Comparison of ENCODE assay signal across 9 mouse cellular contexts in genomic region chr4:43407071-43407920, GRCm38 (mm10). TPM values are rescaled to one million over a fixed set of nuclear protein-coding genes. Genes with fewer than 3 reads are reported as not detected.
A peak's percentile ranks its signal among the peaks of the same experiment; 100 is the strongest.
DNase-seq lines count a peak whose midpoint lies in the region; ATAC-seq lines count a peak whose summit lies in the region.
"Had no signal": no experiment of that assay in that cellular context is flagged by ENCODE, and none has a peak within 500 bp of the region (broad histone marks: within the 10 kb centered on the region; RNA-seq: fewer than 3 reads in every experiment).

No protein-coding gene starts in this region.

- peak; percentile 24; the same call in 1 of the 2 replicates for ATAC-seq in frontal cortex, adult (ENCODE audit: low TSS enrichment)
- ATAC-seq in neural tube, embryonic 11.5 days (ENCODE audit: insufficient read depth, low FRiP score, low TSS enrichment) = 0 out of 2 replicates have a peak, but pooled peaks have one; percentile 33
- ATAC-seq in liver, embryonic 12.5 days = no peak
- ATAC-seq in erythroid progenitor cell, adult 5-6 weeks (replicated peaks; ENCODE audit: low FRiP score, poor library complexity, severe bottlenecking) = no peak

- no peaks in the 10 kb centered on the region for H3K9me3 ChIP-seq in neural tube, embryonic 11.5 days (ENCODE audit: control insufficient read depth, low read length)
- no peaks in the 10 kb centered on the region for H3K9me3 ChIP-seq in liver, embryonic 12.5 days (replicated peaks)

- H3K27ac ChIP-seq in neural tube, embryonic 11.5 days (ENCODE audit: low read depth, low read length) = peak overlapping the region; percentile 76
- no peak overlapping the region for H3K27ac ChIP-seq in liver, embryonic 12.5 days

- peaks cover 7% of the 10 kb centered on the region; the same call in 1 of the 2 replicates for H3K4me1 ChIP-seq in neural tube, embryonic 11.5 days (ENCODE audit: control insufficient read depth, insufficient read depth, low read length)
- H3K4me1 ChIP-seq in liver, embryonic 12.5 days = 0 out of 2 replicates have a peak, but pooled peaks cover 5% of the 10 kb centered on the region

- no peaks in the 10 kb centered on the region for H3K27me3 ChIP-seq in neural tube, embryonic 11.5 days (ENCODE audit: control insufficient read depth, insufficient read depth, low read length)
- peaks cover 40% of the 10 kb centered on the region for H3K27me3 ChIP-seq in liver, embryonic 12.5 days (replicated peaks)

- no peak for DNase-seq in frontal cortex, postnatal 10 days (ENCODE audit: low spot score in 2 of 2)
- DNase-seq in neural tube, embryonic 11.5 days (ENCODE audit: low spot score) = peak; percentile 29
- no peak for DNase-seq in neural tube, embryonic 10.5 days (ENCODE audit: extremely low spot score, low spot score)
- DNase-seq in embryo, embryonic 9.5 days (ENCODE audit: extremely low spot score) = no peak
- no peak for DNase-seq in embryo, embryonic 11 days

- peak overlapping the region; percentile 80 for H3K9ac ChIP-seq in neural tube, embryonic 11.5 days (ENCODE audit: low read length)
- no peak overlapping the region for H3K9ac ChIP-seq in liver, embryonic 12.5 days

- H3K4me2 ChIP-seq in neural tube, embryonic 11.5 days (ENCODE audit: low read depth) = peak overlapping the region; percentile 63
- peak overlapping the region; percentile 49; the same call in 1 of the 2 replicates for H3K4me2 ChIP-seq in liver, embryonic 12.5 days

- 67% methylated on average over 12 of the region's 12 CpGs for WGBS in neural tube, embryonic 11.5 days
- whole genome bisulfite sequencing in liver, embryonic 12.5 days (ENCODE audit: insufficient replicate concordance) = 51% methylated on average over 12 of the region's 12 CpGs

- peak overlapping the region; percentile 44 for H3K4me3 ChIP-seq in neural tube, embryonic 11.5 days (ENCODE audit: low read depth, low read length)
- peak overlapping the region; percentile 25; the same call in 1 of the 2 replicates for H3K4me3 ChIP-seq in liver, embryonic 12.5 days

- H3K36me3 ChIP-seq in neural tube, embryonic 11.5 days (ENCODE audit: control insufficient read depth, insufficient read depth, low read length) = no peaks in the 10 kb centered on the region
- no peaks in the 10 kb centered on the region for H3K36me3 ChIP-seq in liver, embryonic 12.5 days

RNA-seq across cellular contexts. Expression of gene Fam166b, which starts 21.6 kb away (rescaled TPM):
- polyA plus RNA-seq in neural tube, embryonic 11.5 days (2014; fragmentation: Nextera tagmentation; extraction: Ambion mirVana) = 0.20 TPM in 1 of 2 replicates, not detected in the other
- not detected in 2 replicates for polyA plus RNA-seq in liver, embryonic 12.5 days (2016; fragmentation: Nextera tagmentation; extraction: Ambion mirVana)
- not detected in 2 replicates for total RNA-seq in erythroid progenitor cell, adult 5-6 weeks (2015; ENCODE audit: low replicate concordance)
- not detected in 2 replicates for total RNA-seq in erythroid progenitor cell, adult 5-6 weeks (2017; ENCODE audit: low replicate concordance)
- total RNA-seq: hematopoietic stem cell, adult 5-6 weeks had no signal

RNA-seq across cellular contexts. Expression of gene Rusc2, which starts 25.5 kb away (rescaled TPM):
- 17.9 and 20.0 TPM in 2 replicates for polyA plus RNA-seq in neural tube, embryonic 11.5 days (2014; fragmentation: Nextera tagmentation; extraction: Ambion mirVana)
- polyA plus RNA-seq in liver, embryonic 12.5 days (2016; fragmentation: Nextera tagmentation; extraction: Ambion mirVana) = 1.7 and 1.9 TPM in 2 replicates
- total RNA-seq in erythroid progenitor cell, adult 5-6 weeks (2015; ENCODE audit: low replicate concordance) = not detected in 2 replicates
- total RNA-seq in erythroid progenitor cell, adult 5-6 weeks (2017; ENCODE audit: low replicate concordance) = not detected in 2 replicates

RNA-seq across cellular contexts. Expression of gene Tesk1, which starts 34.4 kb away (rescaled TPM):
- 8.6 and 9.5 TPM in 2 replicates for polyA plus RNA-seq in neural tube, embryonic 11.5 days (2014; fragmentation: Nextera tagmentation; extraction: Ambion mirVana)
- polyA plus RNA-seq in liver, embryonic 12.5 days (2016; fragmentation: Nextera tagmentation; extraction: Ambion mirVana) = 2.8 and 3.2 TPM in 2 replicates
- total RNA-seq in erythroid progenitor cell, adult 5-6 weeks (2015; ENCODE audit: low replicate concordance) = 0.84 and 2.5 TPM in 2 replicates
- 0.23 and 0.77 TPM in 2 replicates for total RNA-seq in erythroid progenitor cell, adult 5-6 weeks (2017; ENCODE audit: low replicate concordance)

RNA-seq across cellular contexts. Expression of gene Cd72, which starts 47.1 kb away (rescaled TPM):
- 2.1 and 2.8 TPM in 2 replicates for polyA plus RNA-seq in neural tube, embryonic 11.5 days (2014; fragmentation: Nextera tagmentation; extraction: Ambion mirVana)
- 1.1 TPM in 2 replicates for polyA plus RNA-seq in liver, embryonic 12.5 days (2016; fragmentation: Nextera tagmentation; extraction: Ambion mirVana)
- 17.2 and 22.3 TPM in 2 replicates for total RNA-seq in erythroid progenitor cell, adult 5-6 weeks (2015; ENCODE audit: low replicate concordance)
- 23.1 and 23.5 TPM in 2 replicates for total RNA-seq in erythroid progenitor cell, adult 5-6 weeks (2017; ENCODE audit: low replicate concordance)

Comparison
In these comparisons a context has a peak if more than half of its experiments do, and no peak if none do; other contexts are left out.
1. ATAC-seq: peak in frontal cortex, adult (single experiment) and neural tube, embryonic 11.5 days (single experiment); none in liver, embryonic 12.5 days (single experiment) and erythroid progenitor cell, adult 5-6 weeks (single experiment).